Mouse (Mus musculus) gastrocnemius, postnatal 14 days (tissue): Measurements from ENCODE around the gene Trim25. TPM values are rescaled to one million over a fixed set of nuclear protein-coding genes. Genes with fewer than 3 reads are reported as not detected.
"Not testable (repeated sequence)": the region's sequence is repeated elsewhere in the genome, so short reads cannot be mapped to it uniquely, and the experiment has no call there.

Source experiments
- DNase-seq: peaks from one replicate; pipeline ENCODE4 v3.0.0; 2021; ENCODE audit warnings: mixed read lengths
- intact Hi-C: fragments of 180-260 bp; cut with DNase I; formaldehyde crosslinking; loops from one replicate; pipeline ENCODE4 v1.15.1; 2025; ENCODE audit warnings: low total_unique reads
- total RNA-seq, 2 experiments: library from RNA; stranded (reverse); gene quantifications; 2 replicates each; pipeline ENCODE4 v1.2.3; 2021

The Trim25 gene
- total RNA-seq, 2 experiments from 2014 or later: 11.3 to 12.6 TPM

- intact Hi-C loops: loop anchor here (5.0 kb wide), 1 partner anchor 53 kb away; no protein-coding TSS in a partner anchor
- DNase-seq: no peak
These were observed 9.6 kb upstream of the Trim25 start for GRCm38 (mm10) chr11:88989530-88989929.

- intact Hi-C loops: no loop called here
- DNase-seq: no peak
These were observed 6.0 kb upstream of the Trim25 start for GRCm38 (mm10) chr11:88993186-88993585.

- DNase-seq: peak; percentile 37
- intact Hi-C loops: no loop called here
These were observed 5.6 kb upstream of the Trim25 start for GRCm38 (mm10) chr11:88993625-88994024.

DNA sequence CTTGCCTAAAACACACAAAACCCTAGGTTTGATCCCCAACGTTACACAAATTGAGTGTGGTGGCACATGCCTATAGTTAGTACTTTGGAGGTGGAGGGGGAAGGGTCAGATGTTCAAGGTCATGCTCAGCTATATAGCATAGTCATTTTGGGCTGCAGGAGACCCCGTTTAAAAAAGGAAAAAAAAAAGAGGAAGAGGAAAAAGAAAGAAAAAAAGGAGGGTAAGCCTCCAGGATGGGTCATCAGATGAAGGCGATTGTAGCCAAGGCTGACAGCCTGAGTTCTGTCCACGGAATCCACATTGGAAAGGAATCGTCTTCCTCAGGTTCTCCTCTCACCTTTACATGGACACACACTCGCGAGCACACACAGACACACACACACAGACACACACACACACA is 4.7 kb upstream of the Trim25 start:
- intact Hi-C loops: no loop called here
- DNase-seq: no peak

DNA sequence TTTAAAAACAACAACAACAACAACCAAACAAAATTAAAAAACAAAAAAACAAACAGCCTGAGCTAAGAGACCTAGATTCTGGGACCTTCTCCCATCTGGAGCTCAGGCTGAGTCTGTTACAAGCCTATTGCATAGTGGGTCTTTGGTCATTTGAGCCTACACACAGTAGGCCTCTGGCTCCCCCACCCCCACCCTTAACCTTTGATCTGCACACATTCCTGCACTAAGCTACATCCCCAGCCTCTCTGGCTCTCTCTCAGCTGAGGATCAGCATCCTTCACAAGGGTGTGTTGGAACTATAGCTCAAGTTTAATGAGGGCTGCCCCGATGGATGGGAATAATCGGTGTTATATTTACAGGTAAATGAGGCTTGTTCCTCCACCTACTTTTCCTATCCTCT is 3.6 kb upstream of the Trim25 start:
- DNase-seq: no peak
- intact Hi-C loops: no loop called here

- intact Hi-C loops: no loop called here
- DNase-seq: no peak
These were observed 2.7 kb upstream of the Trim25 start for GRCm38 (mm10) chr11:88996427-88996826.

DNA sequence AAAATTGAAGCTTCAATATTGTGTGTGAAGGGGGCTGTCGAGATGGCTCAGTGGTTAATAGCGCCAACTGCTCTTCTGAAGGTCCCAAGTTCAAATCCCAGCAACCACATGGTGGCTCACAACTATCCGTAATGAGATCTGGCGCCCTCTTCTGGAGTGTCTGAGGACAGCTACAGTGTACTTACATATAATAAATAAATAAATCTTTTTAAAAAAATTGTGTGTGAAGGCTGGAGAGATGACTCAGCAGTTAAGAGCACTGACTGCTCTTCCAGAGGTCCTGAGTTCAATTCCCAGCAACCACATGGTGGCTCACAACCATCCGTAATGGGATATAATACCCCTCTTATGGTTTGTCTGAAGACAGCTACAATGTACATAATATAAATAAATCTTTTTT is 1.8 kb upstream of the Trim25 start:
- intact Hi-C loops, DNase-seq: not testable (repeated sequence)

DNA sequence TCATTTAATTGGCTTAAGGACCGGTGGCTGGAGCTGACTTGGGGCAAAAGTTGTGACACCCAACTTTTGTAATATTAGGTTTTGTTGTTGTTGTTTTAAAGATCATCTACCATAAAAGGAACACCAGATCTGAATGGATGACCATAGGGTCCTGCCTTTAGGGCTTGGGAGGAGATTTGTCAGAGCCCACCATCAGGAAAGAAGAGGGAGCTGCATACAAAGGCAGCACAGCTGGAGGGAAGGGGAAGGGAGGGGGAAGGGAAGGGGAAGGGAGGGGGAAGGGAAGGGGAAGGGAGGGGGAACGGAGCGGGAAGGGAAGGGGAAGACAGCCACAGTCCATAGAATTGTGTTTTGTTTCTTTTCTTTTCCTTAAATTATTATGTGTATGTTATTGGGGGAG is 770 bp upstream of the Trim25 start:
- no peak for DNase-seq
- intact Hi-C loops: no loop called here

DNA sequence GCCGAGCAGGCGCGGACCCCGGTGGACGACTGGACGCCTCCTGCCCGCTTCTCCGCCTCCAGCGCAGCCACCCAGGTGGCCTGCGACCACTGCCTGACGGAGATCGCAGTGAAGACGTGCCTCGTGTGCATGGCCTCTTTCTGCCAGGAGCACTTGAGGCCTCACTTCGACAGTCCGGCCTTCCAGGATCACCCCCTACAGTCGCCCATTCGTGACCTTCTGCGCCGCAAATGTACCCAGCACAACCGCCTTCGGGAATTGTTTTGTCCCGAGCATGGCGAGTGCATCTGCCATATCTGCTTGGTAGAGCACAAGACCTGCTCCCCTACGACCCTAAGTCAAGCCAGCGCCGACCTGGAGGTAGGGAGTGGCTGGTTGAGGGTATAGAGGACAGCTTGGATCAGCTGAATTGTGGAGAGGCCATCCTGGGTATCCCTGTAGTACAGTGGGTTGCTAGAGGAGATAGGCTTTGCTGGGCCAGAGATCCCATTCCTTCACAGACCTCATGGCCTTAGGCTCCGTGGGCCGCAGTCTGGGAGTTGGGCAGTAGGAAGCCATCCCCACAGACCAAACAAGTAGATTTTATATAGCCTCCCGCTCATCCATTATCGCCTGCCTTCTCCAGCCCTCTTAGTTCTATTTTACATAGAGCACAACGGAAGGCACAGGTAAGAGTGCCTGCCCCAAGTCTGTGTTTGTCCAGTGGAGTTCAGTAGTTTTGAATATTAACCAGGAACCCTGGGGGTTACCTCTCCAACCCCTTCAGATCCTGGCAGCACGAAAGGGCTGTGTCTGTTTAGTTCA is 749 bp downstream of the Trim25 start:
- DNase-seq: no peak
- intact Hi-C loops: no loop called here

GRCm38 (mm10) chr11:89000527-89000819 is 1.3 kb downstream of the Trim25 start:
- no peak for DNase-seq
- intact Hi-C loops: no loop called here

DNA sequence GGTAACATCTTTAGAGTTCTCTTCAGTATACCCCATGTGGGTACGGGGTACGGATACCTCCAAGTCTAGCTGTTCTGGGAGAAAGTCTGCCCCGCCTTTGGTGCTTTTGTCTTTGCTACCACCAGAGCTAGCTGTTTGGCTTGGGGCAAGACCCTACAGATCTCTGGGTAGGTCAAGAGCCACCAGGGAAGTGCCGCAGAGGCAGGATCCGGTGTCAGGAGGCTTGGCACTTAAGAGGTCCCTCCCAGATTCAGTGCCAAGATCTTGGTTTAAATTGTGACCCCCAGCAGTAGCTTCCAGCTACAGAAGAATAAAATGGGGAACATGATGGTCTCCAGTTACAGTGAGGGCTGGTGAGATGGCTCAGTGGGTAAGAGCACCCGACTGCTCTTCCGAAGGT is 2.4 kb downstream of the Trim25 start:
- no peak for DNase-seq
- intact Hi-C loops: no loop called here

GRCm38 (mm10) chr11:89002068-89002467 is 2.9 kb downstream of the Trim25 start:
- DNase-seq: no peak
- intact Hi-C loops: no loop called here

DNA sequence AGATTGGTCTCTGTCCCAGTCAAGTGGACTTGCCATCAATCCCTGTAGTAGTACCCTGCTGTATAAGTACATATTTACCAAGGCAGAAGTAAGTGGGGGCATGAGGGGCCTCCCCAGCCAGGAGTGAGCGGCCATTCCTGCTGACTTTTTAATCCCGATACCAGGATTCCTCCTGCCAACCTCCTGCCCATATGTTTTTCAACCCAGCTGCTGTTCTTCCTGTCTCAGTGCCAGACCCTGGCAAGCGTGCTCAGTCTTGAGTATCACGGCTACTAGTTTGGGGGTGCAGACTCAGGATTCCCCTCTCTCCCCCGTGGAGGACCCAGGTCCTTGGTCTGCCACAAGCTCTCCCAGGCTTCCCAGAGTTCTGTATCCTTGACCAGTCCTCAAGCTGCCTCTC is 3.4 kb downstream of the Trim25 start:
- intact Hi-C loops: no loop called here
- DNase-seq: no peak

DNA sequence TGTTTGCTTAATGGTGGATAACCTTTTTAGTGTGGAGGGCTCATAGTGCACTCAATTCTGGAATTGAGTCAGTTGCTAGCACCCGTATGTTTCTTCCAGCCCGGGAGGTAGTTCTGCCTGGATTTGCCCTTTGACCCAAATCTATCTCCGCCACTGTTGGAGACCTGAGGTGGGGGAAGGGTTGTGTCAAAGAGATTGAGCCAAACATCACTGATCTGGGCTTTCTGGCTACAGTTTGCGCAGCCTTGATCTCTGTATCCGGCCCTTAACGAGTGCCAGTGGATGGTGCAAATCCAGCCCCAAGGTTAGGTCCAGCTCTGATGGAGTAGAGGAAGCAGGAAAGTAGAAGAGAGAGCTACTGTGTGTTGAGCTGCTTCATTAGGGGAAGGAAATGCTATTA is 3.9 kb downstream of the Trim25 start:
- intact Hi-C loops: no loop called here

DNA sequence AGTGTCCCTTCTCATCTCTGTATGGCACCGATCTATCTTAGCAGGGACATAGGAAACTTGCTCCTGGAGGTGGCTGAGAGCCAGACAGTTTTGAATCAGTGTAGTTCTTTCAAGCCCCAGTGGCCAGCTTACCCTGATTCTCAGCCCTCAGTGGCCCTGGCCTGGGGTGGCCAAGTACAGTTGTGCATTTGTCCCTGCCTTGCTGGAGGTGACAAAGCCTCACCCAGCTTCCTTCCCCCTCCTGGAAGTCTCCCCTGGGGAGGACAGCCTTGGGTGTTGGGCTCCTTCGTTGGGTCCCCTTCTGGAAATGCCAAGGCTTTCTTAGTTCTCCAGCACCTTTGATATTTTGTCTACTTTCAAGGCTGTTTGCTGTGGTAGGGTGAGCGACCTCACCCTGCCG is 4.5 kb downstream of the Trim25 start:
- DNase-seq: no peak
- intact Hi-C loops: no loop called here

More for the DNA sequence above, 3.9 kb downstream of the Trim25 start:
- no peak for DNase-seq

DNA sequence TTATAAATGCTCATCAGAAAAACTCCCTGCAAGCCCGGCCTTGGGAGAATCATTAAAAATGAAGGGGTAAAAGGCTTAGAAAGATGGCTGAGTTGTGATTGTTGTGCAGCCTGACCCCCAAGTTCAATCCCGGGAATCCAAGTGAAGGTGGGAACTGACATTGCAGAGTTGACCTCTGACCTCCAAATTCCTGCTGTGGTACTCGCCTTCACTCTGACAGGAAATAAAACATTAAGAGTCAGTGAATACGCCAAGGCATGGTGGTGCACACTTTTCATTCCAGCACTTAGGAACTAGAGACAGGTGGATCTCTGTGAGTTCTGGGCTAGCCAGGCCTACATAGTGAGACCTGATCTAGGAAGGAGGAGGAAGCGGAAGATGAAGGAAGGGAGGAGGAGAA is 6.3 kb downstream of the Trim25 start:
- DNase-seq: no peak
- intact Hi-C loops: no loop called here

GRCm38 (mm10) chr11:89006404-89006803 is 7.2 kb downstream of the Trim25 start:
- DNase-seq: no peak
- intact Hi-C loops: no loop called here

DNA sequence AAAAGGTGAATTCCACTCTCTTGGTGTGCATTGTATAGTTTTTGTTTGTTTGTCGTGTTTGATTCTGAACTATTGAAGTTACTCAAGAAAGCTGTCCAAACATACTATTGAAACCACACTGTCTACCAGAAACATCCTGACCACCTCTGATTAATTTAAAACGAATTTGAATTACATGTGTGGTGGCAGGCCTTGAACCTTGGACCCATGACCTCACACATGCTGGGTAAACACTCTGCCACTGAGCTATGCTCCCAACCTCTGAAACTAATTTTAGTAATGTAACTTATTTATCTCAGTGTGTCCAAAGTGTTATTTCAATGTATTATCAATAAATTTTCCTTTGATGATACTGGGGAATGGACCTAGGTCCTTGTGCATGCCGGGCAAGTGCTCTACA is 8.4 kb downstream of the Trim25 start:
- DNase-seq: no peak
- intact Hi-C loops: no loop called here

- intact Hi-C loops: no loop called here
These were observed 9.9 kb downstream of the Trim25 start for GRCm38 (mm10) chr11:89009066-89009465.

DNA sequence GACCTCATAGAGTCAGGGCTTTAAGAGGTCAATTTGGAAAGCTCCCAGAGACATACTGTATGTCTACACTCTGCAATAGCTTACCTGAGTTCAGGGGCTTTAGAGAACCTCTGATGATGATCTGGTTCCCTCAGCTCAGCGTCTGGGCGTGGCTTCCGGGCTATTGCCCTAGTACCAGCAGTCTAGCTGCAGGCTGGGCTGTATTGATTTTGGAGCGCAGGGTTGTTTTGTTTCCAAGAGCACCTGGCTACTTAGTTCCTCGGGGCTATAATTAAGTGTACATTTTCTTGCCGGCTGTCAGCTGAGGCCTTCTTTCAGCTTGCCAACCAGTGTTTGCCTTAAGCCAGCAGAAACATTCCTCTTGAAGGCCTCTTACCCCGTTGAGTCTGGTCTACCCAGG is 10.3 kb downstream of the Trim25 start:
- no peak for DNase-seq
- intact Hi-C loops: no loop called here

More at GRCm38 (mm10) chr11:89009066-89009465, 9.9 kb downstream of the Trim25 start:
- DNase-seq: no peak

DNA sequence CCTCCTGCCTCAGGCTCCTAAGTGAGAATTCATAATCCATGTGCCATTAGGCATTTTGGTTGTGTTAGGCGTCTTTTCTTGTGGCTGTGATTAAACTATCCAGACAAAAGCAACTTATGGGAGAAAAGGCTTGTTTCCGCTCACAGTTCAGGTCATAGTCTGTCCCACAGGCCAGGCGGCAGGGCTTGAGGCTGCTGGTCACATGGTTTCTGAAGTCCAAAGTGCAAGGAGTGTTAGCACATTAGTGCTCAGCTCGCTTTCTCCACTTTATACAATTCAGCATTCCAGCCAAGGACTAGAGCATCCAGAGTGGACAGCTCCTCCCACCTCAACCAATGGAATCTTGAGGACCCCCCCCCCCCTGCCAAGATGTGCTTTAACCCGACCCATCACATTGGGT is 13.1 kb downstream of the Trim25 start:
- intact Hi-C loops: no loop called here
- DNase-seq: no peak
